Mouse (Mus musculus) kidney, embryonic 14.5 days (tissue): ENCODE results near the gene Slc35f5. TPM values are rescaled to one million over a fixed set of nuclear protein-coding genes. Genes with fewer than 3 reads are reported as not detected.

ENCODE experiments used
- ATAC-seq: fragments of 200-750 bp; cut with Nextera tagmentation; 2 replicates; pipeline ENCODE4 v1.8.0; 2017; ENCODE audit warnings: moderate number of reproducible peaks, mild to moderate bottlenecking, moderate TSS enrichment, moderate library complexity; ENCODE audit not compliant: low FRiP score, low TSS enrichment
- H3K27ac ChIP-seq: fragments of 300-500 bp; sonication (generic); 2 replicates; pipeline ENCODE4 v1.5.1; 2014; ENCODE audit warnings: low read depth, mild to moderate bottlenecking, low read length, moderate library complexity, mixed read lengths
- H3K27me3 ChIP-seq: fragments of 300-500 bp; sonication (generic); 2 replicates; pipeline ENCODE4 v1.6.1; 2014; ENCODE audit warnings: mild to moderate bottlenecking, low read length; ENCODE audit not compliant: control insufficient read depth, insufficient read depth
- H3K36me3 ChIP-seq: fragments of 300-500 bp; sonication (generic); 2 replicates; pipeline ENCODE4 v1.6.1; 2014; ENCODE audit warnings: low read length, mixed read lengths; ENCODE audit not compliant: control insufficient read depth, insufficient read depth
- H3K4me1 ChIP-seq: fragments of 300-500 bp; sonication (generic); 2 replicates; pipeline ENCODE4 v1.6.1; 2014; ENCODE audit warnings: low read length, mixed read lengths; ENCODE audit not compliant: control insufficient read depth, insufficient read depth
- H3K4me2 ChIP-seq: fragments of 300-500 bp; sonication (generic); replicated peaks from 2 replicates; pipeline ENCODE4 v1.6.1; 2014; ENCODE audit warnings: low read depth, mild to moderate bottlenecking, low read length
- H3K4me3 ChIP-seq: fragments of 300-500 bp; sonication (generic); 2 replicates; pipeline ENCODE4 v1.5.1; 2014; ENCODE audit warnings: mild to moderate bottlenecking, low read length
- H3K9ac ChIP-seq: fragments of 300-500 bp; sonication (generic); 2 replicates; pipeline ENCODE4 v1.6.1; 2014; ENCODE audit warnings: low read depth, mild to moderate bottlenecking, low read length, moderate library complexity
- H3K9me3 ChIP-seq: fragments of 300-500 bp; sonication (generic); 2 replicates; pipeline ENCODE4 v1.6.1; 2016; ENCODE audit warnings: low read length; ENCODE audit not compliant: control insufficient read depth
- WGBS: fragments of 180-500 bp; shearing (Covaris S2); extraction: QIAGEN DNeasy Blood & Tissue Kit; methylation state at CpG from one replicate; pipeline ENCODE4 v1.1.7; 2014; 5-methylcytosine and 5-hydroxymethylcytosine counted together
- polyA plus RNA-seq: library from polyadenylated mRNA; unstranded; fragments of >200 nt; fragmentation: Nextera tagmentation; extraction: Ambion mirVana; gene quantifications from 2 replicates; pipeline ENCODE4 v1.2.1, GENCODE M21; 2014

The Slc35f5 gene
- polyA plus RNA-seq, 1 experiment from 2014 or later: 47.7 TPM

GRCm38 (mm10) chr1:125561206-125561605 lies 811 bp downstream of the Slc35f5 start:
- no peaks in the 10 kb centered on the region; the same call in 1 of the 2 replicates for H3K36me3 ChIP-seq
- peak; percentile 40 for ATAC-seq
- peak overlapping the region; percentile 93 for H3K9ac ChIP-seq
- H3K4me2 ChIP-seq: peak overlapping the region; percentile 54
- H3K27ac ChIP-seq: peak overlapping the region; percentile 95
- H3K4me3 ChIP-seq: peak overlapping the region; percentile 71
- no peaks in the 10 kb centered on the region for H3K9me3 ChIP-seq
- H3K4me1 ChIP-seq: no peaks in the 10 kb centered on the region
- under 1% methylated on average over 27 of the region's 29 CpGs for WGBS
- H3K27me3 ChIP-seq: no peaks in the 10 kb centered on the region

GRCm38 (mm10) chr1:125561841-125562240 lies 1.4 kb downstream of the Slc35f5 start:
- Histone ChIP-seq H3K9ac (peak overlapping the region; percentile 93; the same call in 1 of the 2 replicates), H3K4me1 (no peaks in the 10 kb centered on the region), H3K9me3 (no peaks in the 10 kb centered on the region), H3K36me3 (no peaks in the 10 kb centered on the region; the same call in 1 of the 2 replicates), H3K4me3 (peak overlapping the region; percentile 71), H3K27me3 (no peaks in the 10 kb centered on the region), H3K27ac (no peak overlapping the region), H3K4me2 (peak overlapping the region; percentile 54)
- no peak for ATAC-seq
- 76% methylated on average over 4 of the region's 4 CpGs for WGBS

GRCm38 (mm10) chr1:125568126-125568525 lies 7.7 kb downstream of the Slc35f5 start:
- Histone ChIP-seq H3K4me2 (no peak overlapping the region), H3K4me3 (no peak overlapping the region), H3K4me1 (no peaks in the 10 kb centered on the region), H3K9ac (no peak overlapping the region), H3K27me3 (no peaks in the 10 kb centered on the region), H3K9me3 (no peaks in the 10 kb centered on the region), H3K27ac (no peak overlapping the region), H3K36me3 (peaks cover 37% of the 10 kb centered on the region)
- ATAC-seq: no peak
- WGBS: 75% methylated on average over 4 of the region's 4 CpGs

- Histone ChIP-seq H3K4me3 (no peak overlapping the region), H3K27ac (no peak overlapping the region), H3K9ac (no peak overlapping the region), H3K4me2 (no peak overlapping the region), H3K27me3 (no peaks in the 10 kb centered on the region), H3K4me1 (no peaks in the 10 kb centered on the region), H3K9me3 (no peaks in the 10 kb centered on the region), H3K36me3 (peaks cover 70% of the 10 kb centered on the region)
- 74% methylated on average over 2 of the region's 2 CpGs for WGBS
- no peak for ATAC-seq
These were observed 13.8 kb downstream of the Slc35f5 start for GRCm38 (mm10) chr1:125574219-125574618.

GRCm38 (mm10) chr1:125575458-125576114 lies 15.2 kb downstream of the Slc35f5 start:
- Histone ChIP-seq H3K9me3 (no peaks in the 10 kb centered on the region), H3K9ac (no peak overlapping the region), H3K4me2 (no peak overlapping the region), H3K36me3 (peaks cover 63% of the 10 kb centered on the region), H3K27me3 (no peaks in the 10 kb centered on the region), H3K4me3 (no peak overlapping the region), H3K27ac (no peak overlapping the region), H3K4me1 (no peaks in the 10 kb centered on the region)
- ATAC-seq: no peak
- 90% methylated on average over 10 of the region's 10 CpGs for WGBS

GRCm38 (mm10) chr1:125576965-125577364 lies 16.6 kb downstream of the Slc35f5 start:
- ATAC-seq: no peak
- H3K4me3 ChIP-seq: no peak overlapping the region
- H3K36me3 ChIP-seq: peaks cover 63% of the 10 kb centered on the region

GRCm38 (mm10) chr1:125578091-125578490 lies 17.7 kb downstream of the Slc35f5 start:
- 82% methylated on average over 1 of the region's 1 CpGs for WGBS
- H3K36me3 ChIP-seq: peaks cover 57% of the 10 kb centered on the region

More at GRCm38 (mm10) chr1:125576965-125577364, 16.6 kb downstream of the Slc35f5 start:
- H3K9me3 ChIP-seq: no peaks in the 10 kb centered on the region
- H3K27ac ChIP-seq: no peak overlapping the region
- H3K27me3 ChIP-seq: no peaks in the 10 kb centered on the region
- no peak overlapping the region for H3K4me2 ChIP-seq
- H3K9ac ChIP-seq: no peak overlapping the region
- H3K4me1 ChIP-seq: no peaks in the 10 kb centered on the region

GRCm38 (mm10) chr1:125581134-125581533 lies 20.7 kb downstream of the Slc35f5 start:
- Histone ChIP-seq H3K4me1 (no peaks in the 10 kb centered on the region), H3K4me2 (no peak overlapping the region), H3K36me3 (peaks cover 50% of the 10 kb centered on the region), H3K27me3 (no peaks in the 10 kb centered on the region), H3K9me3 (no peaks in the 10 kb centered on the region), H3K9ac (no peak overlapping the region), H3K27ac (no peak overlapping the region), H3K4me3 (no peak overlapping the region)
- no peak for ATAC-seq
- WGBS: 89% methylated on average over 3 of the region's 3 CpGs

More at GRCm38 (mm10) chr1:125578091-125578490, 17.7 kb downstream of the Slc35f5 start:
- H3K4me2 ChIP-seq: no peak overlapping the region
- H3K9ac ChIP-seq: no peak overlapping the region
- H3K9me3 ChIP-seq: no peaks in the 10 kb centered on the region
- no peaks in the 10 kb centered on the region for H3K27me3 ChIP-seq
- ATAC-seq: no peak
- no peak overlapping the region for H3K27ac ChIP-seq
- no peak overlapping the region for H3K4me3 ChIP-seq
- no peaks in the 10 kb centered on the region for H3K4me1 ChIP-seq

GRCm38 (mm10) chr1:125603620-125604019 lies 43.2 kb downstream of the Slc35f5 start:
- H3K9me3 ChIP-seq: peaks cover 11% of the 10 kb centered on the region
- 88% methylated on average over 4 of the region's 4 CpGs for WGBS
- no peak overlapping the region for H3K9ac ChIP-seq
- H3K27ac ChIP-seq: no peak overlapping the region
- H3K36me3 ChIP-seq: no peaks in the 10 kb centered on the region
- no peak for ATAC-seq
- no peaks in the 10 kb centered on the region for H3K4me1 ChIP-seq
- no peak overlapping the region for H3K4me3 ChIP-seq
- H3K4me2 ChIP-seq: no peak overlapping the region
- H3K27me3 ChIP-seq: no peaks in the 10 kb centered on the region
